Mouse (Mus musculus): Measurements from ENCODE around the gene Zfp423.

- TF ChIP-seq CTCF (IDR thresholded peaks at IDR 0.05; ENCODE audit: low read depth) (no peak), EP300 (IDR thresholded peaks at IDR 0.05; ENCODE audit: low read depth) (no peak)
These were observed 83.9 kb downstream of the Zfp423 start for GRCm38 (mm10) chr8:87875452-87875851.

All from heart, postnatal 0 days (tissue).